Mouse (Mus musculus): ENCODE data around the gene She. TPM values are rescaled to one million over a fixed set of nuclear protein-coding genes. Genes with fewer than 3 reads are reported as not detected.

The She gene
- total and polyA plus RNA-seq, 2 experiments from 2014 or later: 4.6 to 11.9 TPM

DNA sequence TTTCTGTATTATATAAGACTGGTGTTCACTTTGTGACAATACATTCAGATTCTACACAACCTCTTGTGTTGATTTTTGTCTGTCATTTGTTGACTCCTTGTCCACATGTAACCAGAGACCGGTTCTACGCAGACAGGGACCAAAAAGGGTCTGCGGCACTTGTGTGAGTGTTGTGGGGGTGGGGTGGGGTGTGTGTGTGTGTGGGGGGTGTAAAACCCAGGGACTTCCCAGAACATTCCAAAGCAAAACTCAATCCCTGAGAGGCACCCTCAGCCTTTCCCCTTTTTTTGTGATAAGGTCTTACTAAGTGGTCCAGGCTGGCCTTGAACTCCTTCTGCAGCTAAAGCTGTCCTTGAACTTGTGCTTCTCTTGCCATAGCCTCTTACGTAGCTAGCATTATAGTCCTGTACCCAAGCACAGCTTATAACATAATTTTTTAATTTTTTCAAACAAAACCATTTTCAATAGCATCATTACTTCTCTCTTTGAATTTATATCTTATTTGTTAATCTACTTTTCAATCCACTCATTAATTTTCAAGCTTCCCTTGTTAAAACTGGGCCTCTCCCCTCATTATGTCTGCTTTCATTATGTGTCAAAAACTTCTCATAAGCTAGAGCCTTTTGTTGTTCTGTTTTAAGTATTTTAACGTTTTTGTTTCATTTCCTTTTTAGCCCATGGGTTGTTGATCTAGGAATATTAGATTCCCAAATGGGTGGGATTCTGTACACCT lies 30.2 kb upstream of the She start:
- ATAC-seq (ENCODE audit: insufficient read depth, low read depth): no peak
- Histone ChIP-seq H3K27ac (ENCODE audit: low read depth) (no peak overlapping the region), H3K36me3 (replicated peaks; ENCODE audit: control insufficient read depth, insufficient read depth, low read length) (no peaks in the 10 kb centered on the region), H3K4me1 (ENCODE audit: control insufficient read depth, insufficient read depth) (no peaks in the 10 kb centered on the region; the same call in 1 of the 2 replicates), H3K4me3 (ENCODE audit: low read depth, low read length) (no peak overlapping the region), H3K27me3 (ENCODE audit: control insufficient read depth, insufficient read depth, low read length) (no peaks in the 10 kb centered on the region), H3K4me2 (ENCODE audit: low read depth, low read length) (no peak overlapping the region), H3K9me3 (replicated peaks; ENCODE audit: control insufficient read depth, low read length) (no peaks in the 10 kb centered on the region), H3K9ac (replicated peaks; ENCODE audit: low read depth, low read length) (no peak overlapping the region)
- 67% methylated on average over 5 of the region's 5 CpGs for WGBS
- DNase-seq (ENCODE audit: low spot score): no peak
- no peak for TF ChIP-seq CTCF (IDR thresholded peaks at IDR 0.05; ENCODE audit: low read depth)
- TF ChIP-seq EP300 (IDR thresholded peaks at IDR 0.05; ENCODE audit: low read depth): no peak

DNA sequence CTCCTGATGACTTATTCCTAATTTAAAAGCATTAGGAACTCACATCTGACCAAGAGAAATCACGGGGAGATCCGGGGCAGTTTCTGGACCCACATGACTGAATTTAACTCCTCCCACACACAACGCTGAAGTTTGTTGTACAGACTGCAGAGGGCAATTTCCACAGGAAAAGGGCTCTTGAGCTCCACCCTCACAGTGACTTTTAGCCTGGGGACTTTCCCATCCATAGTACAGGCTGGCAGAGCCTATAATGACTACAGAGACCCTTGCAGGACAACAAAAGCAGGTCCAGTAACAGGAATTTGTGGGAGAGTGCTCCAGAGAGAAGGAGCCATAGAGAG lies 29.7 kb upstream of the She start:
- no peak overlapping the region for H3K27ac ChIP-seq (ENCODE audit: low read depth)
- H3K4me1 ChIP-seq (ENCODE audit: control insufficient read depth, insufficient read depth): no peaks in the 10 kb centered on the region; the same call in 1 of the 2 replicates
- H3K27me3 ChIP-seq (ENCODE audit: control insufficient read depth, insufficient read depth, low read length): no peaks in the 10 kb centered on the region
- WGBS: 25% methylated on average over 3 of the region's 3 CpGs
- no peak overlapping the region for H3K4me2 ChIP-seq (ENCODE audit: low read depth, low read length)
- H3K4me3 ChIP-seq (ENCODE audit: low read depth, low read length): no peak overlapping the region
- H3K9me3 ChIP-seq (replicated peaks; ENCODE audit: control insufficient read depth, low read length): no peaks in the 10 kb centered on the region
- peak; percentile 56 for DNase-seq (ENCODE audit: low spot score)
- no peak for TF ChIP-seq EP300 (IDR thresholded peaks at IDR 0.05; ENCODE audit: low read depth)
- no peak for TF ChIP-seq CTCF (IDR thresholded peaks at IDR 0.05; ENCODE audit: low read depth)
- H3K36me3 ChIP-seq (replicated peaks; ENCODE audit: control insufficient read depth, insufficient read depth, low read length): no peaks in the 10 kb centered on the region
- ATAC-seq (ENCODE audit: insufficient read depth, low read depth): peak; percentile 70; the same call in 1 of the 2 replicates
- H3K9ac ChIP-seq (replicated peaks; ENCODE audit: low read depth, low read length): no peak overlapping the region

DNA sequence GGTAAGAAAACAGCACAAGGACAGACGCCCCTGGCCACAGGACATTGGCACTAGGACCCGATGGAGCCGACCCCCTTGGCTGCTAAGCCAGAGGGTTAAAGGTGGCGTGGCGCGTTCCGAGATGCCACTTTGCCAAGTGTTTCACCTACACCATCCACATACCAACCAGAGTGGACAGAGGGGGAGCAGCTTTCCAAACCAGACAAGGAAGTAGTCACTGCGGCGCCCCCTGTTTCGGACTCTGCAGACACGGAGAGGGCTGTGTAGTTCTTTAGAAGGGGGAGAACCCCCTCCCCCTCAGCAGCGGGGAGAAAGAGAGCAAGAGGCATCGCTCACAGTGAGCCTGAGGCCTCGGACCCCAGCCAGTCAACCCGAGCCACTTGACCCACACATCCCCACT lies 28.3 kb upstream of the She start:
- DNase-seq (ENCODE audit: low spot score): no peak
- WGBS: 79% methylated on average over 15 of the region's 15 CpGs
- H3K9ac ChIP-seq (replicated peaks; ENCODE audit: low read depth, low read length): no peak overlapping the region
- no peaks in the 10 kb centered on the region for H3K27me3 ChIP-seq (ENCODE audit: control insufficient read depth, insufficient read depth, low read length)
- no peaks in the 10 kb centered on the region; the same call in 1 of the 2 replicates for H3K4me1 ChIP-seq (ENCODE audit: control insufficient read depth, insufficient read depth)
- H3K36me3 ChIP-seq (replicated peaks; ENCODE audit: control insufficient read depth, insufficient read depth, low read length): no peaks in the 10 kb centered on the region
- no peak overlapping the region for H3K4me2 ChIP-seq (ENCODE audit: low read depth, low read length)
- no peak overlapping the region for H3K27ac ChIP-seq (ENCODE audit: low read depth)
- no peak for ATAC-seq (ENCODE audit: insufficient read depth, low read depth)
- TF ChIP-seq EP300 (IDR thresholded peaks at IDR 0.05; ENCODE audit: low read depth) (no peak), CTCF (IDR thresholded peaks at IDR 0.05; ENCODE audit: low read depth) (no peak)
- H3K9me3 ChIP-seq (replicated peaks; ENCODE audit: control insufficient read depth, low read length): no peaks in the 10 kb centered on the region
- H3K4me3 ChIP-seq (ENCODE audit: low read depth, low read length): no peak overlapping the region

DNA sequence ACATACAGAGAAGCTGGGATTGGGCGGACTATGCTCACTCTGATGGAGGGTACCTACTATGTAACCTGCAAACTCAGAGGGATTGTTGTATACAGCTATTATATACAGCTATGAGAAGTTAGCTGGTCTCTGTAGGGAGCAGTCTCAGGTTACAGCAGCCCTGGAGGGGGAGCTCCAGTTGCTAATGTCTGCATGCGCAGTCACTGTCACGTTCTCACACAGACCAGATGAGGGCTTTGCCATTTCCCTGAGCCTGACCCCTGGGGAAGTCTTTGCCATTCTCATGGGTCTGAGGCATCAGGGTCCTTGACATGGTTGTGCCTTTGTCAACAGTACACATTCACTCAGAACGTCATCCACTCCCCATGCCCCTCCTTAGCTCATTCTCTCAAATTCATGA lies 26.0 kb upstream of the She start:
- ATAC-seq (ENCODE audit: insufficient read depth, low read depth) (no peak), DNase-seq (ENCODE audit: low spot score) (no peak)
- Histone ChIP-seq H3K9ac (replicated peaks; ENCODE audit: low read depth, low read length) (no peak overlapping the region), H3K36me3 (replicated peaks; ENCODE audit: control insufficient read depth, insufficient read depth, low read length) (no peaks in the 10 kb centered on the region), H3K27me3 (ENCODE audit: control insufficient read depth, insufficient read depth, low read length) (no peaks in the 10 kb centered on the region), H3K4me3 (ENCODE audit: low read depth, low read length) (no peak overlapping the region), H3K9me3 (replicated peaks; ENCODE audit: control insufficient read depth, low read length) (no peaks in the 10 kb centered on the region), H3K4me1 (ENCODE audit: control insufficient read depth, insufficient read depth) (no peaks in the 10 kb centered on the region), H3K27ac (ENCODE audit: low read depth) (no peak overlapping the region), H3K4me2 (ENCODE audit: low read depth, low read length) (no peak overlapping the region)
- WGBS: 55% methylated on average over 4 of the region's 4 CpGs
- TF ChIP-seq EP300 (IDR thresholded peaks at IDR 0.05; ENCODE audit: low read depth) (no peak), CTCF (IDR thresholded peaks at IDR 0.05; ENCODE audit: low read depth) (no peak)

DNA sequence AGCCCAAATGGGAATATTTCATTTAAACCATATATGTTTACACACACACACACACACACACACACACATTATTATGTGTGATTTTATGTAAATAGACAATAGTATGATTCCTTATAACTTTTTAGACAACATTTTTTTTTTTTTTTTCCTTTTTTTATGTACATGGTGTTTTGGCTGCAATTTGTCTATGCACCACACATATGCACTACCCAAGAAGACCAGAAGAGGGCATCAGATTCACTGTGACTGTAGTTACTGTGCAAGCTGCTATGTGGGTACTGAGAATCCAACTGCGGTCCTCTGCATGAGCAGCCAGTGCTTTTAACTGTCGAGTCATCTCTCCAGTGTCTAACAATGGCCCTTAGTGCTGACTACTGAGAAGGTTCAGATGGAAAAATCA lies 24.4 kb upstream of the She start:
- no peak for TF ChIP-seq EP300 (IDR thresholded peaks at IDR 0.05; ENCODE audit: low read depth)
- TF ChIP-seq CTCF (IDR thresholded peaks at IDR 0.05; ENCODE audit: low read depth): peak; percentile 14
- DNase-seq (ENCODE audit: low spot score): no peak
- no peak overlapping the region for H3K9ac ChIP-seq (replicated peaks; ENCODE audit: low read depth, low read length)
- H3K36me3 ChIP-seq (replicated peaks; ENCODE audit: control insufficient read depth, insufficient read depth, low read length): no peaks in the 10 kb centered on the region
- no peak overlapping the region for H3K27ac ChIP-seq (ENCODE audit: low read depth)
- ATAC-seq (ENCODE audit: insufficient read depth, low read depth): no peak
- no peaks in the 10 kb centered on the region for H3K27me3 ChIP-seq (ENCODE audit: control insufficient read depth, insufficient read depth, low read length)
- H3K9me3 ChIP-seq (replicated peaks; ENCODE audit: control insufficient read depth, low read length): no peaks in the 10 kb centered on the region
- no peak overlapping the region for H3K4me3 ChIP-seq (ENCODE audit: low read depth, low read length)
- WGBS: 91% methylated on average over 2 of the region's 2 CpGs
- H3K4me2 ChIP-seq (ENCODE audit: low read depth, low read length): no peak overlapping the region
- no peaks in the 10 kb centered on the region for H3K4me1 ChIP-seq (ENCODE audit: control insufficient read depth, insufficient read depth)

DNA sequence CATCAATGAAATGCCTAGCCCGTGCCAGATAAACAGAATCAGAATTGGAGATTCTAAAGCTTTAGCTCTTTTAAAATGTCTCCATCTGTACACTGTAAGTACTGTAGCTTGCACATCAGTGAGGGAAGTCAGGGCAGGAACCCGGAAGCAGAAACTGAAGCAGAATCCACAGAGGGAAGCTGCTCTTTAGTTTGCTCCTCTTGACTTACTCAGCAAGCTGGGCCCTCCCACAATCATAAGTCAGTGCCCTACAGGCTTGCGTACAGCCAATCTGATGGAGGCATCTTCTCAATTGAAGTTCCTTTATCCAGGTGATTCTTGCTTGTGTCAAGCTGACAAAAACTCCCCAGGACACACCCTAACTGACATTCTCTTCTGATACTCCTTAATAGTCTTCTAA lies 24.0 kb upstream of the She start:
- 86% methylated on average over 3 of the region's 3 CpGs for WGBS
- Histone ChIP-seq H3K9ac (replicated peaks; ENCODE audit: low read depth, low read length) (no peak overlapping the region), H3K9me3 (replicated peaks; ENCODE audit: control insufficient read depth, low read length) (no peaks in the 10 kb centered on the region), H3K27me3 (ENCODE audit: control insufficient read depth, insufficient read depth, low read length) (no peaks in the 10 kb centered on the region), H3K36me3 (replicated peaks; ENCODE audit: control insufficient read depth, insufficient read depth, low read length) (no peaks in the 10 kb centered on the region), H3K27ac (ENCODE audit: low read depth) (no peak overlapping the region), H3K4me2 (ENCODE audit: low read depth, low read length) (no peak overlapping the region), H3K4me1 (ENCODE audit: control insufficient read depth, insufficient read depth) (no peaks in the 10 kb centered on the region), H3K4me3 (ENCODE audit: low read depth, low read length) (no peak overlapping the region)
- TF ChIP-seq EP300 (IDR thresholded peaks at IDR 0.05; ENCODE audit: low read depth) (no peak), CTCF (IDR thresholded peaks at IDR 0.05; ENCODE audit: low read depth) (no peak)
- ATAC-seq (ENCODE audit: insufficient read depth, low read depth) (no peak), DNase-seq (ENCODE audit: low spot score) (no peak)

Measured in heart, postnatal 0 days (tissue).